Mouse (Mus musculus): ENCODE results near the gene Gm6899.

Gm6899 gene

DNA sequence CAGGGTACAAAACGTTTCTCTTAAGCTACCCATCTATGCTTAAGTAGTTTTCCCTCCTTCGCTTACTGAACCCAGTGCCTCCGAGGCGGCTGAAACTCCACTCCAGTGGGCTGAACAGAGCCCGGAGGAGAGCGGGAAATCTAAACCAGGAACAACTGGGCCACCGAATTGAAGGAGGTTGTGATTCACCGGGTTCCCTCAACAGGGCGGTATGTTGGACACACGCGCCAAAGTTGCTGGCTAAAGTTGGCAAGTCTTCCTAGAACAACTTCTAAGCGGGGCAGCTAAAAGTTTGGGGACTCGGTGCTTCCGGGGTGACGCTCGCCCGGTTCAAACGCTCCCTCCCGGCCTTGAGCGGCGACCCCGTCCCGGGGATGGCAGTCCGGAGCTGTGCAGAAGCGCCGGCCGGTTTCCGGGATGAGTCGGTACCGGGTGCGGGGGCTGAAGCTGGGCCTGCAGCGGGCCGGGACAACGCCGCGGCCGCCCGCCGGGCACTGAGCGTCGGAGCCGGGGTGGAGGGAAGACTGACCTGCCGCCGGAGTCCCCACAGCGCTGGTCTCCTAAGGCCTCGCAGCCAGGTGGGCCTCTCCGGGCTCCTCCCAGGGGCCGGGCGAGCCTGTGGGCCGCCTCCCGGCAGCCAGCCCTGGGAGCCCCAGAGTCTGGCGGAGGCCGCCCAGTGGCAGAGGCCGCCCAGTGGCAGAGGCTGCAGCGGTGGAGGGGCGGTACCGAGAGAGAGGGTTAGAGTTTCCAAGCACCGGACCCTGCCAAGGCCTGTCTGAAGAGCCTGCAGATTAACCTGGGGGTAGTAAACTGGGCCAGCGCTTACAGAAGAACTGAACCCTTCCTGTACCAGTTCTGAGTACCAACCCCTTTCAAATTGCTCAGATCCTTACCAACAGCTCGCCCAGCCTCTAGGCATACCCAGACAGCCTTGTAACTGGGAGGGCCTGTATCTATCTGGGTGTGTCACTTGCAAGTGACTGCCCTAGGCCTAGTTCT, at the start of gene Gm6899, which contains the start of gene Vrk2:
Gm6899 (plus strand) TSS at position 181 of the 999 bp plus-strand sequence.
Vrk2 (minus strand) TSS at position 939 of the 999 bp plus-strand sequence.
- peak; percentile 26 to 44 for DNase-seq (ENCODE audit: low spot score in 2 of 2)

DNA sequence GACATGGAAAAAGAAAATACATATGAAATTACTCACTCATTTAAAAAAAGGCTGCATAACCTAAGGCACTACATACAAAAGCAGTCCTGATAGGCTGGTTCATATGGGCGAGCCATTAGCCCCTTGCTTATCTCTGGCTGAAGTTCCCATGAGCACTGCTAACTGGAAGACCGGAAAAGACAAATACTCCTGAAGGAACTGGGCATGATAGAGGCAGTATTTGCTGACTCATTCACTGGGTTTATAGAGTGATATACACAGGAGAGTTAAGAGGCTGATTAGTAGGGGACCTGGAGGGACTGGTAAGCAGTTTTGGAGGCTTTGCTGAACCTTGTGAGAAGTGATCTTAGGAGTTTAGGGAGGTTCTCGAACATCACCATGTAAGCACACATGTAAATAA, 41.5 kb upstream of the Gm6899 start:
- no peak for DNase-seq (ENCODE audit: low spot score in 2 of 2)

DNA sequence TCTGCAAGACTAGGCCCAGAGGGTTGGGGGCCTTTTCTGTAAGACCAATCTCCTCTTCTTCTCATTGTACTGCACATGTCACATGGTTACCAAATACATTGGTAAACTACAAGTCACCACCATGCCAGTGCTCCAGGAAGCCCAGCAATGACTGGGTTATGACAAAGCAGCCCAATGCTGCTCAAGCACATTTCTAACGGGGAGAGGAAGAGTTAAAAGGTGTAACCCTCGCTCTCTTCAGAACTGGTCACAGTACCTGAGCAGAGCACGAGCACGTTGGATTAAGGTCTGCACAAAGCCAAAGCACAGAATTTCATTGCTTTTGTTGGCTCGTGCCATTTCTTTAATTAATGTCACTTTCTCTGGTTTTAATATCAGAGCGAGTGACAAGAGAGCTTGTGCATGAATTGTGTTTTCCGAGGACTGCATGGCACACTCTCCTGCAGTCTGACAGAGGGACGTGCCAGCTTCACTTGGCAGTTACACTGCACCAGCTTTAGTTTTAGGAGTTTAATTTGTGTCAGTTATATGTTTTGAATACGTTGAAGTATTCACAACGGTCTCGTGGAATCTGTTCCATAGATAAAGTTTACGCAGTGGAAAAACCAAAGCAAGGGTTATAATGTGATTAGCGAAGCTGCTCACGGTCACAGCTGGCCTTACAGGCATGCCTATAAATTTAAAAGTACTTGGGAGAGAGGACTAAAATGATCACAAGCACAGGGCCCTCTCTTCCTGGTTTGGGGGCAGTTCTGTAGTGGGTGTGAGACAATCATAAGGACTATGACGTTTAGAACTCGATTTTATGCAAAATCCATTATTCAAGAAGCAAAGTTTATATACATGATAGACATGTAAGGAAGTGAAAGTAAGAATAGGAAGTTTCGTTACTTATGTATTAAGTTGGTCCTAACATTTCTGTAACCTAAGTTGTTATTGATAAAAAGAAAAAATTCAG, 7.4 kb upstream of the Gm6899 start:
- no peak for DNase-seq (ENCODE audit: low spot score in 2 of 2)

DNA sequence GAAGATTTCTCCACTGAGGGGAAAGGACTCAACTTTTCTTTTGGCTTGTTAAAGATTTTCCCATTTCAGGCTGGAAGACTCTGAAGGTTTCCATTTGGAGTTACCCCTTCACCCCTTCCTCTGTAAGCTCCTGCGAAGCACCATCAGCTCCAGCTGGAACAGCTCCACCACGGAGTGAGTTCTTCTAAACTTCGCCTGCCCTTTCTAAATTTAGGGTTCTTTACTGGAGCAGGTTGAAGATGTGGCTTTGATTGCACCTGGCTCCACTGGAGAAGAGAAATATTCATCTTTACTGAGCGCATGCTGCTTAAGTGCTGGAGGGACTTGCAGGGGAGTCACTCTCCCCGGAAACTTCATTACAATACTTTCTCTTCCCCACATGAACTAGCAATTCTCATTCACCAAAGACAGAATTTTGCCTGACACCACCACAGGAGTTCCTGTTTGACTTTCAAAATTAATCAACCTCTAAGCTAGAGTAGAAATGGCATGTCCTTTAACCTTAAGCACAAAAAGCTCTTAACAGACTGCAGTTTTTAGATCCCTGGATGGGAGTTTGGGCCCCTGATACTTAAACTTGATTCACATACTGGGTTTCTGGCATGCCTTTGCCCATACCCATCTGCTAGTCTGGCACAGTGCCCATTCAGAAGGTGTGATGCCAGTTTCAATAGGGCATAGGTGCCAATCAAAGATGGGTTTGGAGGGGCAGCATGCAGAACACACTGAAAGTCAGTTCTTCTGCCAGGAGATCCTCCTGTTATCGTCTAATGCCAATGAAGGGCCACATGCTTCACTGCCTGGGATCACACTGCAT, 6.5 kb upstream of the Gm6899 start:
- DNase-seq (ENCODE audit: low spot score in 2 of 2) = peak; percentile 27 to 79

DNA sequence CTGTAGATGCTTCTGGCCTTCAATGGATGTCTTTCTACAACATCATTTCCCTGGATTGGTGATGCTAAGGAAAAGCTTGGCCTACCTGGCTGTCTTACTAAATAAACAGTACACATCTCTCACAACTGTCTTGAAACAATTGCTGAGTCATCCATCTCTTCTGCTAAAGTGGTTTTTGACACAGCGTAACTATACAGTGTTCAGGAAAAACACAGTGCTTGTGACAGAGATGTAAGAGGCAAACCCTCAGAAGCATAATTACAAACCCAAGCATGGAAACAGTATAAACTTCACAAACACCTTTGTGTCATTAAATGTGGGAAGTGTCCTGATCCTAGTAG, 5.9 kb upstream of the Gm6899 start:
- DNase-seq (ENCODE audit: low spot score in 2 of 2) = no peak

DNA sequence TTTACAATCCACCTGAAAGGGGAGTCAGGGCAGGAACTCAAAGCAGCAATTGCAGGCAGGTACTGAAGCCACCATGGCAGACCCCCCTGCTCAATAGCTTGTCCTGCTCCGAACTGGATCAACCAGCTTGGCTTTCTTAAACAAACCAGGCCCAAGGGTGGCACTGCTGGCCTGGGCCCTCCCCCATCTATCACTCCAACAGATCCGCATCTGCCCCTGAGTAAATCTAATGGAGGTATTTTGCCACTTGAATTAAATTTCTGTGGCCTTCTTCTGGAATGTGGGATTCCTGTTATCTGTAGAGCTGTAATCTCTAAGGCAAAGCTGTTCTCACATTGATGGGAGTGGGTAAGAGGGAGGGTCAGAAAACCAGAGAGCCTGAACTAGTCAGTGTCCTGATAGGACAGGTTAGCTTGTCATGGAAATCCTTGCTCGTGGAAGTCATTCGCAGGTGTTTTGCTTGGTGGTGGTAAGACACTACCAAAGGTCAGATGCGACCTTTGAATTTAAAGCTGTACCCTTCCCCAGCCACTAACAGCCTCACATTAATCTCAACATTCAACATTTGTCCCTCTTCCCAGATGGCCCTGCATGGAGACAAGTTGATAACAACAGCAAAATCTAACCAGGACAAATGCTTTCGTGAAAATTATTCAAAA, 517 bp upstream of the Gm6899 start:
- no peak for DNase-seq (ENCODE audit: low spot score in 2 of 2)

DNA sequence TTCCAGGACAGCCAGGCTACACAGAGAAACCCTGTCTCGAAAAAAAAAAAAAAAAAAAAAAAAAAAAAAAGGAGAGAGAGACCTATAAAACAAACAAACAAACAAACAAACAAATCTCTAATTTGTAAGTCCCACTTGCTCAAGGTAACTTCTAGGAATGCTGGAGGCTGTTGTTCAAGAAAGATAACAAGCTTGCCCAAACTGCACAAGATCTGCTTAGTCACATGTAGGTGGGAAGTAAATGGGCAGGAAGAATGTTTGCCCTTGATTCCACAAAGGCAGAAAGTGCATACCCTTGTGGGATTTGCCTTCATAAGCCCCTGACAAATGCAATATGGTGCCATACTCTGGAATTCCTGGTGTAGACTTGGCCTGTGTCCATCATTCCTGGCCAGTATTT, 1.4 kb downstream of the Gm6899 start:
- no peak for DNase-seq (ENCODE audit: low spot score in 2 of 2)

DNA sequence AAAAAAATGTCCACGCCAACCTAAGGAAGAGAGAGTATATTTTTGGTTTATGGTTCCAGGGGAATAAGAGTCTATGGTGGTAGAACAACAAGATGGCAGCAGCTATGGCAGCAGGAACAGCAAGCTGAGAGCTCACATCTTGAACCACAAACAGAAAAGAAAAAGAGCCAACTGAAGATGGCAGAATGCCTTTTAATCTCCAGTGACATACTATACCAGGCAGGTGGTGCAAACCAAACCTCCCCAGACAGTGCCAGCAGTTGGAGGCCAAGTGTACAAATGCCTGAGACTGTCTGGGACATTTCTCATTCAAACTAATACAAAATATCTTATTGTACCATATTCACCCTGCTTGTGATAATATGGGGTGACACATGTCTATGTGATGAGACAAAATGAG, 3.1 kb downstream of the Gm6899 start:
- DNase-seq (ENCODE audit: low spot score in 2 of 2) = no peak

DNA sequence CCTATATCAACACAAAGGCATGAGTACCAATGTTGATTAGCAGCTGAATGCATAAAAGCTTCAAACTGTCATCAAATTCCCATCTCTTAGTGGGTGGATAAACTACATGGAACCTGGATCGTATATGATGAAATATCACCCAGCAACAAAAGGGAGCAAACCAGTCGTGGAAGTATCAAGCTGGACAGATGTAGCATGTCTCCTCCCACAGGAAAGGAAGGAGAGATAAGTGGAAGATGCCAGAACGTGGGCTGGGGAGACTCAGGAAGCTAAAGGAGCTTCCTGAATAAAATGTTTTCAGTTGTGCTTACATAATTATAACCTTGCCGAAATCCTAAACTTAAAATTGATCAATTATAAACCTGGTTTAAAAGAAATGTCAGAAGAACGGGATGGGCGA, 4.1 kb downstream of the Gm6899 start:
- no peak for DNase-seq (ENCODE audit: low spot score in 2 of 2)

DNA sequence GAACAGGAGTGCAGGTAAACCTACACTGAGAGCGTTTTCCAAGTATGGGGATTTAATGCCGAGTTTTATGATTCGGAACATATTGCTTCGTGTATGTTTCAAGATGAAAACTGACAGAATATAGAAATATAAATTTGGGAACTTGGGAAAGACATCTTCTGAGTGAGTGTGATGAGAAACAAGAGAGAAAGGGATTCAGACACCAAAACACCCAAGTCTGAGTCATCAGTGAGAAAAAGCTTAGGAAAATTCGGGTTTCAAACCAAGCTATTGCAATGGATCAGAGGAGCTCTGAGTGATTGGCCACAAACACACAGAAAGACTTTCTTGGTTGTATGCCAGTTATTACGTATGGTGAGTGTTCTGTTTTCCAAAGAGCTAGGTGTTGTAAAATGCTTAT, 4.7 kb downstream of the Gm6899 start:
- no peak for DNase-seq (ENCODE audit: low spot score in 2 of 2)

DNA sequence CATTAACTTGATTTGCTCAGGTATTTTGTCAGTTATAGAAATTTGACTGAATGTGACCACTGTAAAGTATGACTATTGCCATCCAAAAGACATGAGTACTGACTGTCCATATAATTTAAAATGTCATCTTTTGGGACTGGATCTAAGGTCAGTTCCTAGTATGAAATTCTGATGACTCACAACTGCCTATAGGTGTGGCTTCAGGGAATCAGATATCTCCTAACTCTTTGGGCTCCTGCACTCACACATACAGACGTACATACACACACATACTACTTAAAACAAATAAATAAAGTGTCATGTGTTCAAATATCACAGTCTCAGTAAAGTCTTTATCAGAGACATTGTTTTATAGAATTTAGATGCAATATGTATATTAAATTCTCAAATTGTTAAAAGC, 5.8 kb downstream of the Gm6899 start:
- no peak for DNase-seq (ENCODE audit: low spot score in 2 of 2)

DNA sequence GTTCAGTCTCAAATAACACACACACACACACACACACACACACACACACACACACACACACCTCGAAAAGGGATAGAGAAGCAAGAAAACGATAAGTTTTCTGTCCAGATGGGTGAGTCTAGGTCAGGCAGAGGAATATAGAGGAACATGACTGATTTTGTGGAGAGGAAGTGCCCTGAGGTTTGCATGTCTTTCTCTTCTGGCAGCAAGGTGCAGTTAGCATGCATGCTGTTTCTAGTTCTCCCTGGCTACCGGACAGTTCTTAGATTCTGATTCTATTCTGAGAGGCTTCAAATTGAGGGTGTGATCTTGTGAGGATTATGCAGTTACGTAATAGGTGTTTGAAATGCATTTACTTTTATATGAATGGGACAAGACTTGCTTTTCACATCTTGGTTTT, 7.7 kb downstream of the Gm6899 start:
- DNase-seq (ENCODE audit: low spot score in 2 of 2) = no peak

DNA sequence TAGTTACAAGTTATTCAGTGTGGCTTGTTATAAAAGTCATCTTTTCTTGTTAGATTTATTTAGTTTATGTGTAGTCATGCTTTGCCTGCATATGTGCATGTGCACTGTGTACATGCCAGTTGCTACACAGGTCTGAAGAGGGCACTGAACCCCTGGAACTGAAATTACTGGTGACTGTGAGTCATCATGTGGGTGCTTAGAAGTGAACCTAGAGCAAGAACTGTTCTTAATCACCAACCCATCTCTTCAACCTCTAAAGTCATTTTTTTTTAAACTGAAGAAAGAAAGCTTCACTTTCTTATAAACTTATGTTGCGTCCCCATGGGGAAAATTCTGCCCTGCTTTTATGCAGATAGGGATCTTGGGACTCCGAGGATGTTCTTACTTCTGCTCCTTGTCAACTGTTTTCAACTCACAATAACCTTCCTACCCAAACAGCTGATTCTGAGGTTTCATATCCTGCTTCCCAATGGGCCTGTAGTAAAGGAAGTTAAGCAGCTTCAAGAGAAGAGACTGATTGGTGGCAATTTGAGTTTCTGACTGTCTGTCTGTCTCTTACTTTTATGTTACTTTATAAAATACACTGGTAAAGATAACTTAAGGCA, 8.6 kb downstream of the Gm6899 start:
- no peak for DNase-seq (ENCODE audit: low spot score in 2 of 2)

DNA sequence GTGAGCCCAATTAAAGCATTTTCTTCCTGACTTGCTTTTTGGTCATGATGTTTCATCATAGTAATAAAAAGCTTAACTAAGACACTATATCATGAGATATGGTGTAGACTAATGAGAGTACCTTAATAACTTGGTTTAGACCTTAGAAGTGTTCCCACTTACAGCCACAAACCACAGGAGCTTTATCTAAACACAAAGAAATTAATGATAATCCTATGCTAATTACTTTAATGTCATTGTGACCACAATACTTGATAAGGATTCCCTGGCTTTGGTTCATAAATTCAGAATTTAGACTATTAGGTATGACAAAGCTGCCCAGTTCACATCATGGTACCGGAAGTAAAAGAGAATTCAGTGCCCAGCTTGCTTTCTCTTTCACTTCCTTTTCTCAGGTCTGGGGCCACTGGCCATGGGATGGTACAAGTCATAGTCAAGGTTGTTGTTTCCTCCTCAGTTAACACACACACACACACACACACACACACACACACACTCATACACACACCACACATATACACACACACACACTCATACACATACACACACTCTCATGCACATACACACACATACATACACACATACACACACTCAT, 11.1 kb downstream of the Gm6899 start:
- DNase-seq (ENCODE audit: low spot score in 2 of 2) = no peak

DNA sequence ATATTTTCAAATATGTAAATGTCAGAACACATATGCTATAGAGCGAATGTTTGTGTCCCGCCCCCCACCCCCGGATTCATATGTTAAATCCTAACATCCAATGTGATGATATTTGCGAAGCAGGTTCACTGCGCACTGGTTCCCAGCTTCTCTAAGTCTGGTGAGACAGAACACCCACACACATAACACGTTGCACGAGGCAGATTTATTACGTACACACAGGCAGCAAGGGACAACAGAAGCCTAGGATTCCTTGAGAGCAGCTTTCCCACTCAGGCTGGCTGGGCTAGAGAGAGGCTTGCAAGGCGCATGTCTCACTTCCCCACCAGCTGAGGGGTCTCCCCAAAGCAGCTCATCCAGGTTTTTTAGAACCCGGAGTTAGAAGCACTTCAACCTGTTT, 15.8 kb downstream of the Gm6899 start:
- no peak for DNase-seq (ENCODE audit: low spot score in 2 of 2)

DNA sequence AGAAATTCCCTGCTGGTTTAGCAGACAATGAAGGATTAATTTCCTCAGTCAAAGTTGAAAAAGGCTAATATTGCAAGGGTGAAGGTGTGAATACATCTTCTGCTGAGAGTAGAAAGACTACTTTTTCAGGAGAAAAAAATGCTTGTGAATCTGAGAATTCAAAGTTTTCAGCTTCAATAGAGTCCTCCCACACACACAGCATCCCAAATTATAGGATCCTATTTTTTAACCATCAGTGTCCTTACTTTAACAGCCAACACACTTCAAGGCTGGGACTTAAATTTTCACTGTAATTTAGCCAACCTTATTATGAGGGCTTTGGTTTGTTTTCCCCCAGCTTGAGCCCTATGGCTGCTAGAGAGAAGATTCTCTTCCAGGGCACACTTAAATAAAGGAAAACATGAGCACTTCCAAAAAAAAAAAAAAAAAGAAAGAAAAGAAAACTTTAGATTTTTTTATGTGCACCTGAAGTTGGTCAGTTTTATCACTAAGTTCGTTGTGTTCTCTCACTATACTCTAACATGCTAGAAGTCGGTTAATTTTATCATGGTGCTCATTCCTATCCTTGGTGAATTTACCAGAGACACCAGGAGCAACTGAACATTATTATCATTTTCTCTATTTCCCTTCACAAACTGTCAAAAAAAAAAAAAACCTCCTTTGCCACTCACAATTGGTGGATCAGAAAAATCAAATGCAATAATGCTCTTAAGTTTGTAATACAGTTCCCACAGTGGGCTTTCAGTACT, 25.6 kb downstream of the Gm6899 start:
- DNase-seq (ENCODE audit: low spot score in 2 of 2) = no peak

DNA sequence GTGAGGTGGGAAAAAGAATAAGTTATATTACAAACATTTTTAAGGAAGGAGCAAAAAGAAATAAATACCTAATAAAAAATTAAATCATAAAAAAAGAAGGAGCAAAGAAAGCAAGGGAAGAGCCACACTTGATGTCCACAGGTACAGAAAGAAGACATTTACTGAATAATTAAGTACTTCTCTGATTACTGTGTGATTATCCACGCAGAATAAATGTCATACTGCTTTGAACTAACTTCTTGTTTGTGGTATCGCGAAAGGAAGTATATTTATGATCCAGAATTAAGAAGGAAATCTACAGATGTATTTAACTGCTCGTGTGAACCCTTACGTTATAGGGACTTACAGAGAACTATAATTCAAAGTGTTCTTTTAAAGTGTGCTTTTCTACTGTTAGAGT, 29.7 kb downstream of the Gm6899 start:
- no peak for DNase-seq (ENCODE audit: low spot score in 2 of 2)

DNA sequence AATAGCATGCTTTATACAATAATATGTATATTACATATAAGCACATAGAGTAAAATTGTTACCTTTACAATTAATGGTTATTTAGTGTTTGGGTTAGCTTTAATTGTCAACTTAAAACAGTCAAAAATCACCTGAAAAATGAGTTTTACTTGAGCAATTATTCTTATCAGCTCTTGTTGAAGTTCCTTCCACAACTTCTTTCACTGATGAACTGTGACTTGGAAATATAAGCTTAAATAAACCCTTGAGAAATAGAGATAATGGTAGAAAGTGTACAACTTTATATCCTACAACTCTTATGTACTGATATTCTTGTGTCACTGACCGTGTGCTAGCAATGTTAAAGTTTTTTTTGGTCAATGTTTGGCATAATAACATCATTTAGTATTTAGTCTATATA, 43.2 kb downstream of the Gm6899 start:
- no peak for DNase-seq (ENCODE audit: low spot score in 2 of 2)

DNA sequence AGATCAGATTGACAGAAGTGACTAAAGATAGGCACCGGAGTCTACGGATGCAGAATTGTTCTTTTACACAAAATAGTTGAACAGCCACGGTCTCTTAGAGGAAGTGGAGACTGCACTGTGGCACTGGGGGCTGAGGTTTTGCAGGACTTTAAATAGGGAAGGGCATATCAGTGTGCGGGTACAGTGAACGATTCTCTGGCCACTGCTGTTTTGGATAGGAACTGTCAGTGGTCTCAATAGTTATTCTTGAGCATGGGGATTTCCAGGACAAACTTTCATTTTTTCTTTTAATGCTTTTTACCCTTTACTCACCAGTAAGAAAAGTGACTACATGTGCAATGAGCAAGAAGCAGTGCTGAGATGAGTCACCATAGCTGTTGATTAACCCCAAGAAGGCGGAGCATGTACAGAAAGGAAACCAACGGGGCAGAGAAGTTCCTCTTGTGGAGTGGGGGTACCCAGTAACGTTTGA, 47.3 kb downstream of the Gm6899 start:
- no peak for DNase-seq (ENCODE audit: low spot score in 2 of 2)
